Mouse (Mus musculus) cerebral cortex, adult 2 months (tissue): ENCODE measurements around the gene Slc22a26.

Source experiments
- WGBS: fragments of 180-500 bp; shearing (Covaris S2); methylation state at CpG from one replicate; pipeline ENCODE4 v1.1.7; 2018; 5-methylcytosine and 5-hydroxymethylcytosine counted together

The Slc22a26 gene

DNA sequence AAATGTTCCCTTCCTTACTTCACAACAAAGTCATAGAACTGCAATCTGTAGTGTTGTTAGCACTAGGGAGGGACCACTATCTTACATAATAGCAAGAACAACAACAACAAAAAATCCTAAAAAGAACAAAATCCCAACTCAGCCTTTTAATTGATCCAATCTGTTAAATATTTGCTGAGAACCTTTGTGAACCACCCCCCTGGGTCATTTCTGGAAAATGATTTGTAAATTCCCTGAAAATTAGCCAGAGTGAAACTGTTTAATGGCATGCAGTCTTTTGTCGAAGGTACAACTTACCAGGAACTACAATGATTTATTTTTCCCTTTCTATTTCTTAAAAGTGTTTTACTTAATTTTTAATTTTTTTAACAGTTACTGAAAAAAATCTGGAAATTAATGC lies at the start of gene Slc22a26:
TSS of gene Slc22a26 (minus strand) at position 97 of the 400 bp plus-strand sequence.
- WGBS: 72% methylated on average over 1 of the region's 1 CpGs

DNA sequence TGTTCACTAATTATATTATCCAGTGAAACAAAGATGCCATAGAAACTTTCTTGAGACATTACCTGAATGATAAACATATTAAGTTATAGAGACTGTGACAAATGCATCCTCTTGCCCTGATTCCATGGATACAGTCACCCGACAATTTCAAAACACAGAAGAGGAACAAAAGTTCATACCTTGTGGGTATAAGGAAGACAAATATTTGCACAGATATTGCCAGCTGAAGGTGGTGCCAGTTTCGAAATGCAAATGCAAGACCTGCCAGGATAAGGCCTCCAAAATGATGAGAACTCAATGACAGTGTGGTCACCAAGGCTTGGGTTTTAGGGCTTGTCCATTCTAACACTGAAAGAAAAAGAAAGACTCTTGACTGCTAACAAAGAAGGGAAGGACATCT lies 27.4 kb upstream of the Slc22a26 start:
- 62% methylated on average over 2 of the region's 2 CpGs for WGBS

DNA sequence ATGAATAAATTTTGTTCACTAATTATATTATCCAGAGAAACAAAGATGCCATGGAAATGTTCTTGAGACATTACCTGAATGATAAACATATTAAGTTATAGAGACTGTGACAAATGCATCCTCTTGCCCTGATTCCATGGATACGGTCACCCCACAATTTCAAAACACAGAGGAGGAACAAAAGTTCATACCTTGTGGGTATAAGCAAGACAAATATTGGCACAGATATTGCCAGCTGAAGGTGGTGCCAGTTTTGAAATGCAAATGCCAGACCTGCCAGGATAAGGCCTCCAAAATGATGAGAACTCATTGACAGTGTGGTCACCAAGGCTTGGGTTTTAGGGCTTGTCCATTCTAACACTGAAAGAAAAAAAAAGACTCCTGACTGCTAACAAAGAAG lies 11.9 kb downstream of the Slc22a26 start:
- 90% methylated on average over 1 of the region's 1 CpGs for WGBS

DNA sequence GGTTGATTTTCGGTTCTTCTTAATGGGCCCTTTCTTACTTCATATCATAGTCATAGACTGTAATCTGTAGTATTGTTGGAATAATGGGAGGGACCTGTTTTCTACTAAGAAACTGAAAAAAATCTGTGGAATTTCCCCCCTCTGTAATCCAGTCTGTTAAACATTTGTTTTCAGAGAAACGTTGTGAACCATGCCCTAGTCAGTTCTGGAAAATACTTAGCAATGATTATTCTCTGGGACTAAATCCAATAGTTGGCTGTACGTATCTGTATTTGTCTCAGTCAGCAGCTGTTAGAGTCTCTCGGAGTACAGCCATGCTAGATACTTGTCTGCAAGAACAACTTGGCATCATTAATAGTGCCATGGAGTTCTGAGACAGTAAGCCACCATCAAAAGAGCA lies 27.2 kb downstream of the Slc22a26 start:
- 67% methylated on average over 4 of the region's 4 CpGs for WGBS

DNA sequence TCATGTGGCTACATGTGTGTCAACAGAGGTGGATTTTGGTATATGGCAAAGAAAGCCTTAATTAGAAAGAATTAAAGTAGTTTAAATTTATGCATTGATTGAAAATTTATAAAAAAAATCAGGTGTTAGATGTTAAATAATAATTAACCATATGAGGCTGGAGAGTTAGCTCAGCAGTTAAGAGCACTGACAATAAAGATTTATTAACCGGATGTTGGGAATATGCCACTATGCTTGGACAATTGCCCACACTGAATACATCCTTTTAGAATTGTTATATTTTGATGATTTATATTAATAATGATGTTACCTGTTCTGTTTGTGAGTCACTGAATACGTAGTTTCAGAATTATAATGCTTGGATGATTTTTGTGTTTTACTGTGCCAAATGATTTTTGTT lies 36.3 kb downstream of the Slc22a26 start:
- WGBS: 85% methylated on average over 2 of the region's 2 CpGs

DNA sequence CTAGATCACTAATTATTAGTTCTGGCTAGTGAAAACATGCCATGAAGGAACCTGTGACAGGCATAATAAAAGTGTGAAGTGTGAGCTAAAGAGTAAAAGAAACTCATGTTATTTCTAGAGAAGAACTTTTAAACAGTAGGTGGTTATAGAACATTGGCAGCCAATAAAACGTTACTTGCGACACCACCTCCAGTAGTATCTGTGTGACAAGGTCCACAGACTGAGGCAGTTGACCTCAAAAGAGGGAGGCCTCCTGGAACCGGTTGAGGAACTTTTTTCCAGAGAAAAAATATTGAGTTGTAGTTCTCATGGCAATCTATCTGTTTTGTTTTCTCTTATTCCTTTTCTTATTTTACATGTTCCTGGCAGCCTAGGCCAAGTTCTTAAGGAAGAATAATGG lies 36.9 kb downstream of the Slc22a26 start:
- 88% methylated on average over 3 of the region's 3 CpGs for WGBS

DNA sequence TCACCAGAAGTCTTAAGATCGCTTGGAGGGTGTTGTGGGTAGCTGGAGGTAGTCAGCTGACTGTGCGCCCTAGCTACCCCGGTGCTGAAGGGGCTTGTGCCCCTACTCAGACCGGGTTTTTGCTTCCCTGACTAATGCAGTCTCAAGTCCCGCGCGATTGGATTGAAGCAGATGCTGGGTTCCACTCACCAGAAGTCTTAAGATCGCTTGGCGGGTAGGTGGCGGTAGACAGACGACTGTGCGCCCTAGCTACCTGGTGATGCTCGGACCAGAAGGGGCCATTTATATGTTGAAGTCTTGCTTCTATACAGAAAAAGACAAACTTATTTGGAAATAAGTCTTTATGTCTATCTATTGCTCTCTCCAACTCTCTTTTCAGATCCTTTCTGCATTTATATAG lies 49.1 kb downstream of the Slc22a26 start:
- 70% methylated on average over 13 of the region's 13 CpGs for WGBS
